Mouse (Mus musculus) right cerebral cortex, postnatal 14 days (tissue): ENCODE results near the gene Smyd1.
"Not testable (repeated sequence)": the region's sequence is repeated elsewhere in the genome, so short reads cannot be mapped to it uniquely, and the experiment has no call there.

Experiments used
- DNase-seq: peaks from one replicate; pipeline ENCODE4 v3.0.0; 2022

Smyd1 gene

DNA sequence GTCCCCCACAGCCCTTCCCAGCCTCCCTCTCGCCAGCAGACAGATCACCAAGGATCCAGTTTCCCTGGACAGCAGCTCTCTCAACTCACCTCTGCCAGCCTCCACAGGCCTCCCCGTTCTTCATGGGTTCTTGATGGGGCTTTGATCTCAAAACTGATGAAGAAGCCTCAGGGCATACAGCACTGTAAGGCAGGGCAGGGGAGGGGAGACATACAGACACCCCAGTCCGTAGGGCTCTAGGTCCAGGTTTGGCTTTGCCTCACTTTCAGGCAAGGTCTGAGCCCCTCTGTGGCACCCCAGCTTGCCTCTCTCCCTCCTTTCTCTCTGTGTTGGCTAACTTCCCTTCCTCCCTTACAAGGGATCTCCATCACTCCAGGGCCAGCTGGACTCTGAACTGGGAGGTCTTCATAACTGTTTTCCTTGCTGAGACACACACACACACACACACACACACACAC is at the start of gene Smyd1:
Smyd1 (minus strand) TSS at position 408 of the 458 bp plus-strand sequence.
- no peak for DNase-seq

DNA sequence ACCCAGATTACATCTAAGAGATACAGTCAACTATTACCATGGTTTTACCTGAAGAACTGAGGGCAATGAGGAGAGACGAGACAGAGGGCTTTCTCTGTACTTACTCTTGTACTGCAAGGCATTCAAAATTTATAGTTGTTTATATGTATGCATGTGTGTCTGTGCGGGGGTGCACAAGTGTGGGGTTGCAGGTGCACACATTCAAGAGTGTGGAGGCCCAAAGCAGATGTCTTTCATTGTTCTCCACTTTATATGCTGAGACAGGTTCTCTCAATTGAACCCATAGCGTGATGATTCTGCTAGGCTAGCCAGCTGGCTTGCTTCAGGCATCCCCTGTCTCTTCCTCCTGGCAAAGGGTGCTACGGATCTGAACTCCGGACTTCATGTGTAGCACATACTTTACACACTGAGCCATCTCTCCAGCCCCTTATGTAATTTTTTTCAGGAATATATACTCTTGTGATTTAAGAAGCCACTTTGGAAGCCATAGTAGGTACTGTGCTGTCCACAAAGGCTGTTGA is 49.1 kb upstream of the Smyd1 start:
- DNase-seq: no peak

DNA sequence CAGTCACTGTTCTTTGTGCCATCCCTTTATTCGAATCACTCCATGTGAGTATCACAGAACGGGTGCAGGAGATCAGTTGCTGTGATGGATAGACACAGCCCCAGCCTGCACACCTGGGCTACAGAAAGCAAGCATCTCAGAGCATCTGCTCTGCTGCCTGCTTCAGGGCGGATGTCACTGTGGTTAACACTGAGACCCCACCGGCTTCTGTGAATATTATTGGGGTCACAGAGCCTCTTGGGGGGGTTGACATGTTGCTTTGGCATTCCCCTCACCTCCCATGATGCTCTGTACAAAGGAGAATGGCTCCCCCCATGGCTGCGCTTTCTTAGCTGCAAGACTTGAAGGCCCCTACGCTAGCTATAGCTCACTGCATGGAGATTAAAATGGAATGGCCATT is 47.4 kb upstream of the Smyd1 start:
- DNase-seq: no peak

DNA sequence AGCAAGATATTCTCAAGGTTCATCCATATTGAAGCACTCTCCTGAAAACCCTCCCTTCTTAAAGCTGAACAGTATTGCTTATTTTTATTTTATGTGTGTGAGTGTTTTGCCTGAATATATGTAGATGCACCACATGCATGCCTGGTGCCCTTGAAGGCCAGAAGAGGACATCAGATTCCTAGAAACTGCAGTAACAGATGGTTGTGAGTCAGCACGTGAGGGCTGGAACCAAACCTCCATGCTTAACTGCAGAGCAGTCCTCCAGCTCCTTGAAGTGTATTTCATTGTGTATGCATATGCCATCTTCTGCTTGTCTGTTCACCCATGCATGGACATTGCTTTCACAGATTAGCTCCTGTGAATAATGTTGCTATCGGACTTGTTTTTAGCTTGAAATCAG is 42.0 kb upstream of the Smyd1 start:
- DNase-seq: no peak

DNA sequence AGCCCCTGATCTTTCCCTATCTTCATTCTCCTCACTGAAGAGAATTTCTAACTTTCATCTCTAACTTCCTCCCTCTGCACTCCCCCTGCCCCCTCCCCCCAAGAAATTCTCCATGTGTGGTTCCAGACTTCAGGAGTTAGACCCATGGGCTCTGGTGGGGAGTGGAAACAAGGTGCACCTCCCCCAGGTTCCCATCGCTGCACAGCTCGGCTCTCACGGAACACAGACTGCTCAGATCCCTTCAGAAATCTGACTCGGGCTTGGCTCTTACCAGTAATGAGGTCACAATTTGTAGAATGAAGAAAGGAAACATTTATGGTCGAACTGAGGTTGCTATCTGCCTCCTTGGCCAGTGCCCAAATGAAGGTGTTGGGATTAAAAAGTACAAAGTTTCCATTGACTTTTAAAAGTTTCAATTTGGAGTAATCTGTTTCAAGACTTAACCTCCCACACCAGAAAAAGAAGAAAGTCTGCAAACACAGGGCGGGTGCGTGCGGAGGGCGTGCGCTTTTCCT is 39.2 kb upstream of the Smyd1 start:
- no peak for DNase-seq

DNA sequence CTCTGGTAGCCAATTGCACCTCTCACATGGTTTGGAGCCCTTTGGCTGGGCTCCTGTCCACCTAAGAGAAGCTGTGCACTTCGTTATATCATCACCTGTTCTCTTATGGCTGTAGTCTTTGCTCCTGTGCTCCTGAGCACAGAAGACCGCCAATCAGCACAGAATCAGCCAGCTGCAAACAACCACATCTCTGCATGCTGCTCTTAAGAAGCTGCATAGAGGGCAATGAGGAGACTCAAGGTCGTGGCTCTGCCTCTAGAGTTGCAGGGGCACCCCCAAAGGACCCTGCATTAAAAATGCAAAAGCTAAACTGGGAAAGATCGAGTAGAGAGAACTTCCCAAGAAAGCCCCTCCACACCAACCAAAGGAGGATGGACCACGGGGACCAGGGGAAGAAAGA is 38.7 kb upstream of the Smyd1 start:
- DNase-seq: no peak

DNA sequence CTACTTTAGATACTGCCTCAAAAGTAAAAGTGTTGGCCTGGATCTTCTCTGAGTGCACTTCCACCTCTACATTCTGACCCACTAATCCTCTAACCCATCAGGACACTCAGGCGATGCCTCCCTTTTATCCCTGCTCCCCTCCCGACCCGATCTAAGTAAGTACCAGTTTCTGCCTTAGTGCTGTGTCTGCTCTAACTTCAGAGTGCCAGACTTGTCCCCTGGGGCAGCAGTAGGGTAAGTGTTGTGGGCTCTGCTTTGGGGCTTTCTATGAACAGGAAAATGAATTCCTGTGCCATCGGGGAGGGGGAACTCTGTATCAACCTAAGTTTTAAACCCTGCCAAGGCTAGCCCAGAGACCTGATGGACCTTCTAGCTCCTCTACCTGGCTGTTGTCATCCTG is 38.2 kb upstream of the Smyd1 start:
- no peak for DNase-seq

DNA sequence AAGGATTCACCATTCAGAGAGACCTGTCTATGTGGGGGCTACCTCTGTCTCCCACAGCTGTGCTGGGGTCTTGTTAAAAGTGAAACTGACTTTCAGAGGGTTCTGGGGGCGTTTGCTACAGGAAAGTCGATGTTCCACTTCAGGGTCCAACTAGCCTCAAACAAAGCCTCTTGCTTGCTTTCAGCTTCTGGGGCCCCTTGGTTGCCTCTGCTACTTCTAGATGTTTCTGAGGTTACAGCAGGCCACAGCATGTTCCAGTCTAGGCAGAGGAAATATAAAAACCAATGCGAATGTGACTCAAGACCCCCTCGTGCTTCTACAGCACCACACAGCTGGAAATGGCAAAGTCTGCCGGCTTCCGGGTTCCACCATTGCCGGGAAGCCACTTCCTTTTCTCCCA is 35.5 kb upstream of the Smyd1 start:
- no peak for DNase-seq

DNA sequence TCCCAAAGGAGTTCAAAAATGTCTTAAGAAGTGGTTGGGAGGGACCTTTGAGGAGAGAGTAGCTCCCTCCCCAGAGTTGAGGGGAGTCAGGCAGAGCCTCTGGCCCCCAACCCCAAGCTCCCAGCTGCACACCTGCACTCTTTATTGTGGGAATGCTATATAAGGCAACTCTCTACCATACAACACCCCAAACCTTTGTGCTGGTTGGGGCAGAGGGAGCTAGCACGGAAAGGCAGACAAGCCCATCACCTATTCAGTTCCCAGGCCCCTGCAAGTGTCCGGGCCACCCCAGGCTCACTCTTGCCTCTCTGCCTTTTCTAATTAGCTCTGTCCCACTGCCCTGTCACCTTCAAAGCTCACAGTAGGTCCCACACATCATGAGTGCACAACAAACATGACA is 31.7 kb upstream of the Smyd1 start:
- no peak for DNase-seq

DNA sequence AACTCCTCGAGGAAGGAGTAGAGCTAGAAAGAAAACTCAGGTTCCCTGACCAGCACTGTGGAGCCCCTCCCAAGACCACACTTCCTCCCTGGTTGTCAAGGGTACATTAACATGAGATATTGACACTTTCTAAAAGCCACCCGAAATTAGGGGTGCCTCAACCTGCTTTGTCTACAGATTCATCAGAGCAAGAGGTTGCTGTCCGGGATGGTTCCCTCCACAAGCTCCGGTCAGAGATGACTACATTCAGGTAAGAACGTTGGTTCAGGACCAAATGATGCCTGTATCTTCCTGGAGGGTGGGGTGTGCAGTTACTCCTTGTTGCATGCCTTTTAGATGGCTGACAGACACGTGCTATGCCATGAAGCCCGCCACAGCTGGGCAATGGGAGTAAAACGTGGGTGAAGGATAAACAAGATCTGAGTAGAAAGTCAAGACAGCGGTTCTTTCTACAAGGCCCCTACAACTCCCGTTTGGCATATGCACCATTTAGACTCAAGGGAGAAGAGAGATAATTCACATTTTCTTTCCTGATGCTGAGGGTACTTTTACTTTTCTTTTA is 30.9 kb upstream of the Smyd1 start:
- no peak for DNase-seq

DNA sequence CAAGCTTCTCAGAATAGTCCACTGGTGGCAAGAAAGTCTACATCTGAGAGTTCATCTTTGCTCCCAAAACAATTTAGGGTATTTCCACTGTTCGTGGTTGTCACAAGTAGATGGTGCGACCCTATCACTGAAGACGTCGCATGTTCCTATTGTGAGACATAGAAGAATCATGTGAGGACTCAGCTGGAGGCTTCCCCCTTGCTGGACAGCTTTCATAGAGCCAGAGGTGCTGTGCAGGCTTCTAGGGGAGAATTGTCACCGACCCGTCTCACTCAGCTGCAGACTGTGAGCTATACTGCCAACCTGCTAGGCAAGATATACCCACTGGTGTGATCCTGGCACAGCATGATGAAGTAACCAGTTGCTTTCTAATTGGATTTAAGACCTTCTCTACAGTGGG is 30.2 kb upstream of the Smyd1 start:
- DNase-seq: no peak

DNA sequence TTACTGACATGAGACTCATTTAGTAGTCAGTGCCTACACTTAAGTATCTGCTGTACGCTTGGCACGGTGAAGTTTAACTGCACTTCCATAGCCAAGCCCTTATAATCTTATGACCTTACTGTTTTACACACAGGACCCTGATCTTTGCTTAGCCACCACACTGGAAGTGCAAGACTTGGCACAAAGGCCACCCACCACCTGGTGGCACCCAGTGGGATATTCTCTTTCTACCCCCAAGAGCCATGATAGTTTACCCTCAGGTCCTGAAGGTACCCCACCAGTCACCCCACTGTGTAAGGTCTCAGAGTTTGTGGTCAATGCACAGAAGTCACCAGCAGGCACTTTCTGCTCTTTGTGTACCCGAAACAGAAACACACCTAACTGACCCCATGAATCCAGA is 29.2 kb upstream of the Smyd1 start:
- DNase-seq: no peak

DNA sequence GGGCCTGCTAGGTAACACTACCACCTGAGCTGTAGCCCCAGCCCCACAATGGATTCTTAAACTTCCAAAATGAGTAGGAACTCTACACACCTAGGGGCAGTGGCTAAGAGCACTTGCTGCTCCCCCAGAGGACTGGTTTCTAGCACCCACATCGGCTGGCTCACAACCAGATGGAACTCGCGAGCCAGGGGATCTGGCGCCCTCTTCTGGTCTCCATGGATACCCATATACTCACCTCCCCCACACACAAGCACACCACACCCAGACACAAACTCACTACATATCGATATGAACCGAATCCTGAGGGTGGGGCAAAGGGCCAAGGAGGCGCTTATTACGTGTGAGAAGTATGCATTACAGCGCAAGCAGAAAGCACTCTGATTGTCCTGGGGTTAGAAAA is 26.0 kb upstream of the Smyd1 start:
- DNase-seq: no peak

DNA sequence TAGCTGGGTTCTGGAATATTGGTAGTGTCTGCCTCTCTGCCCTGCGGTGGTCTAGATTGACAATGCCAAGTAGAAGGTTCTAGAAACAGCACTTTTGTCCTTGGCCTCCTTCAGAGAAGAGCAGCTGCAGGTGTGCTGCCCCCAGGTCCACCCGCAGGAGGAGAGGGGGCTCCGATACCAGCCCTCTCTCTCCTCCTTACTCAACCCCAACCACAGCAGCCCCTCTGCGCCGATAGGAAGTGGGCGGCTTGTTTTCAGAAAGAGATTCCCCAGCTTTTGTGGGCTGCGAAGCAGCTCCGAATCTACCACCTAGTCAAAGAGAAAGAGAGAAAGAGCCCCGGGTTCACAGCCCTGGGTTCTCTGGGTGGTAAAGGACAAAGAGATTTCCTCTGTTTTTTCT is 19.1 kb upstream of the Smyd1 start:
- no peak for DNase-seq

DNA sequence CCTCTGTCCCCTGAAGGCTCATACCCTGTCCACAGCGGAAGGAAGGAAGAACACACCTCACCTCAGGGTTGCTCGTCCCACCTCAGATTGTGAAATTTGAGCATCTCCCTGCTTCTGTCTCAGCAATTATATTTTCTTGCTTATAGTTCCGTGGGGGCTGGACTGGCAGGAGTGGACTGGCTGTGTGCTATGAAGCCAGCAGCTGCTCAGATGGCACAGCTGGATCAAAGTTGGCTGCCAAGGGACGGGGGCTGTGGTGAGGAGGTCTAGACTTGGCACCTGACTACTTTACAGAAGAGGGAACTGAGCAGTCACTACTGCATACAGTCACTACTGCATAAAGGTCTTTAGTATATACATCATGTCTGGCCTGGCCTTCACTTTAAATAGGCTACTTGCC is 17.3 kb upstream of the Smyd1 start:
- DNase-seq: no peak

DNA sequence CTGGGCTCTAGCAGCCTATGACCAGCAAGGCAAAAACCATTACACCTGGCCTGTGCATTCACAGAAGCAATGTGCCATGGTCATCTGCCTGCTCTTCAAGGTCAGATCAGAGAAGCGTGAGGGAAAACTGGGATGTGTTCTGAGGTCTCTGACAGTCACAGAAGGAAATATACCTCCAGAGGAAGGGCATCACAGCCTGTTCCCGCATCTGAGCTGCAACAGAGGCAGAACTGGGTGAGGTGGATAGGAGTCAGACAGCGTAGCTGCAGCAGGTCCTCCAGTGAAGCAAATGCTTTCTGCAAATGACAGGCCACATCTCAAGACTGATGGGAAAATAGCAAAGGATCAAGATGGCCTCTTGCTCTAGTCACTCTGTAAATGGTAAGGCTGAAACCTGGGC is 16.9 kb upstream of the Smyd1 start:
- DNase-seq: no peak

DNA sequence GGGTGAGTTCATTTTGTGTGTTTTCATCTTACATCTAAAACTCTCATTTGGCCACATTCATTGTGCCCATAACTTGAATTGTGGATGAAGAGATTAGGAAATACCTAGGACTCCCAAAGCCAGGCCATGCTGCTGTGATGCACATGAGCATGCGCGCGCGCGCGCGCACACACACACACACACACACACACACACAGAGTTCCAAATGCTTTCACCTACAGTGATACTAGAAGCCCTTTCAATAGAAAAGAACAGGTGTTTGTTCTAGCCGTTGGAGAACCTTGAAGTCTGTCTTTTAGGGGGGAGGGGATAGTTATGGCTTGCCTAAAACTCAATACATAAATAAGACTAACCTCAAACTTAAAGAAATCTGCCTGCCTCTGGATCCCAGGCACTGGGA is 15.6 kb upstream of the Smyd1 start:
- no peak for DNase-seq

DNA sequence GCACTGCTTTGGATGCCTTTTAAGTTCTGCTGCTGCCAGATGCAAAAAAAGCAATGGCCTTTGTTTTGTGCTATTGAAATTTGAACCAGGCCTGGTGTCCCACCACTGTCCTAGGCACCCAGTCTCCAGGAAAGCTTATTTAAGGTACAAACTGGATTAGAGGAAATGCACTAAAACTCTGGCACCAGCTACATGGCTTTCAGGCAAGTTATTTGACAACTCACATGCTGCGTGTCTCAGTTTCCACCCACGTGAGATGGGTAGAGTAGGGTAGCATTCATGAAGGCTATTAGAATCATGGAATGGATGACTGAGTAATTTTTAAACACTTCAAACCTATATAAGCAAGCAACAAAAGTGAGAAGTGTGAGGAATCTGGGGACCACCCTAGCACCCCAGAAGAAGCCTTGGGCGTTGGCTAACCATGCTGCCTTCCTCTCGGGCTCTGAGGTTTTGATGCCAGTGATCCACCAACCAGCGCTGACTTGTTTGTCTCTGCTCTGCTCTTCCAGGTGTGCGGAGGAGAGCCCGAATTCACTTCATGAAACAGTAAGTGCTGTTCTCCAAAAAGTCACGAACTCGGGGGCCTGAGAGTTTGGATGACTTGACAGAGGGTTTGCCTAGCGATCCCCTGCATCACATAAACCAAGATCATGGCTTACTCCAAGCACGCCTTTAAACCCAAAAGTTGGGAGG is 11.7 kb upstream of the Smyd1 start:
- DNase-seq: no peak

DNA sequence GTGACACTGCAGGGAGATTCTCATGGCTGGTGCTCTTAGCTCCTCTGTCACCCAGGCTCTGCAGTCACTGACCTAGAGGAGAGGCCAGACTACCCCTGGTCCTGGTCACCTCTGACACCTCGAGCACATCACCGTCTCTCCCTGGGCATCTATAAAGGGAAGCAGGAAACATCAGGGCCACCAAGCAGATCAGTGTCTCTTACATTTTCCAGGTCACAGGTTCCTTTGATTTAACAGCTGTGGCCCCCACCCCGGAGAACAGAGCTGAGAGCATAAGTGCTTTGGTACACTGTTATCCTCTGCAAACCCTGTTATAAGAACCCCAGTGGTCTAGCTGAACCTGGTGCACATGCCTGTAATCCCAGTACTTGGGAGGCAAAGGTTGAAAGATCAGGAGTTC is 11.0 kb upstream of the Smyd1 start:
- DNase-seq: no peak

DNA sequence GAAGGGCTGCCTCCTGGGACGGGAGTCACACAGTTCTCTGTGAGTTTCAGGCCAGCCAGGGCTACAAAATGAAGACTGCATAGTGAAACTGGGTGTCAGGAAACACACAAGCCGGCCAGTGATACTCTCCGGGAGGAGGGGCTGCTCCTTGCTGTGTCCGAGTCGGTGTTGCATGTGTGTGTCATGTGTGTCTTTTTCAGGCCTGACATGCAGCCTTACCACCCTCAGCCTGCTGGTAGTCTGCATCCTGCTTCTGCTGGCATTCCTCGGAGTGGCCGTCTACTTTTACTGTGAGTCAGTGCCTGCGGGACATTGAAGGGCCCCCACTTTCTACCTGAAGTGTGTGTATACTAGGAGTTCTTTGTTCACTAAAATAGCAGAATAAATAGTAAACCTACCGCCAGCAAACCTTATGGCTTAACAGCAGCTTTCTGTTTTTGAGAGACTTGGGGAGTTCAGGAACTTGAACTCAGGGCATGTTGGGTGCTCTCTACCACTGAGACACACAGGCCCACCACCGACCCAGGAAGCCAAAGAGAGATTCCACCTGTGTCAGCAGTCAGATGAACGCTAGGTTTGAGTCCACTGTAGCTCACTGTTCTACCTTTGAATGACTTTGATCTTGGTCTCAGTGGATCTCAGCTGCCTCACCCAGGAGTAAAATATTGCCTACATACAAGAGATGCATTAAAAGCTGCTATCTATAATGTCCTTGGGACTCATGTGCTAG is 10.4 kb upstream of the Smyd1 start:
- no peak for DNase-seq

DNA sequence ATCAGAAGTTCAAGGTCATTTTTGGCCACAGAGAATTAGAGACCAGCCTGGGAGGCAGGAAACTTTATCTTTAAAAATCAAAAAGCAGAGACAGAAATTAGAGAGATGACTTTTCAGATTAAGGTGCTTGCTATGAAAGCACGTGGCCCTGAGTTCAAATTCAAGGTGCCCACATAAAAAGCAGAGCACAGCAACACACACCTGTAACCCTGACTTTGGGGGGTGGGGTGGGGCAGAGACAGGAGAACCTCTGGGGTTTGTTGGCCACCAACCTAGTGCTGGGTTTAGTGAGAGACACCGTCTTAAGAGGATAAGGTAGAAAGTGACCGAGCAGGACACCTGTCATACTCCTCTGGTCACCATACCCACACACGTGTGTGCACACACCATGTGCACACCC is 9.5 kb upstream of the Smyd1 start:
- not testable (repeated sequence) for DNase-seq

DNA sequence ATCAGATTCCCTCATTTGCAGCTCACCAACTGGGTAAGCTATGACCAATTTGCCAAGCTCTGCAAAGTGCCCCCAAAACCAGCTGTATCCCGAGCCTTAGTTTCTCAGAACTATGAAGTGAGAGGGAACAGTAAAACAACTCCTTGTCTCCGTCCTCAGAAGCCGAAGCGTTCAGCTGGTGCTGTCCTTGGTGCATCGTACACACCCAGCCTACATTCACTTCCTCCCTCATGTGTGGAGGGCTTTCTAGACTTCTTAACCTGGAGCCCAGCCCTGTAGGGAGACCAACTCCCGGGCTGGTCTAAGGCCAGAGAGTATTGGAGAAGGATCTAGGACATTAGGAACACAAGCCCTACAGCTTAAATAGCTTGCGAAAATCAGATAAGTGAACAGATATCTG is 8.5 kb upstream of the Smyd1 start:
- no peak for DNase-seq

DNA sequence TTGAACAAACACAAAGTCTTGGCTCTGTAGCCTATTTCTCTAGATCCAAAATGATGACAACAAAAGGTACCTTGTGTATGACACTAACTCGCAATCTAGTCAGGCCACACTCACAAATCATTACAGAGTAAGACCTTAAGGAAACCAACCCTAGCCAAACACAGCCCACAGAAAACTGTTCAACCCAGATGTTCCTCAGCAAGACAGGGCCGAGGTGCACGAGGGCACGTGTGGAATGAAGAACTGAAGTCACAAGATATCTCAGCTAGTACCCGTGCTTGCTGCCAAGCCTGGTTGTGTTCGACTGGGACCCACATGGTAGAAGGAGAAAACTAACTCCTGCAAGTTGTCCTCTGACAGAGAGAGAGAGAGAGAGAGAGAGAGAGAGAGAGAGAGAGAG is 7.8 kb upstream of the Smyd1 start:
- no peak for DNase-seq

DNA sequence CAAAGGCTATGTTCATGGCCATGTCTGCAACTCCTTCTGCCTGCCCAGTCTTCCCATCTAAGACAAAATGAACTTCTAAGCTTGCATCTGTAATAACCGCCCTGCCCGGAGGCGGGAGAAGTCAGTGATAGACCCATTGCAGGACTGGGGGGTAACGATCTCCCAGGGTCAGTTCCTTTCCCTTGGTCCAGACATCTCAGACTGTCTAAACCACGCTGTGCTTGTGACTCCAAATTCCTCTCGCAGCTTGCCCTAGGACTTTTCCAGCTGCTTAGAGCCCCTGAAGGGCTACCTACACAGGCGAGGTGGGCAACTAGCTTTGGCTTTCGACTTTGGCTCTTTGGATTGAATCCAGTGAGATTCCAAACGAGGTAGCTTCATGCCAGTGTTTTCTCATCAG is 2.8 kb upstream of the Smyd1 start:
- DNase-seq: no peak
